Mouse (Mus musculus) lung, postnatal 0 days (tissue): ENCODE data around the gene Pros1. TPM values are rescaled to one million over a fixed set of nuclear protein-coding genes. Genes with fewer than 3 reads are reported as not detected.

ENCODE experiments used
- ATAC-seq: fragments of 200-750 bp; cut with Nextera tagmentation; 2 replicates; pipeline ENCODE4 v1.8.0; 2017; ENCODE audit warnings: moderate library complexity
- DNase-seq: peaks from one replicate; pipeline ENCODE4 v3.0.0-alpha.2; 2016; ENCODE audit warnings: low spot score
- H3K27ac ChIP-seq: fragments of 300-500 bp; sonication (generic); 2 replicates; pipeline ENCODE4 v1.5.1; 2014; ENCODE audit warnings: antibody characterized with exemption, mild to moderate bottlenecking, low read length, mixed read lengths
- H3K27me3 ChIP-seq: fragments of 300-500 bp; sonication (generic); replicated peaks from 2 replicates; pipeline ENCODE4 v1.6.1; 2014; ENCODE audit warnings: low read length, mixed read lengths; ENCODE audit not compliant: insufficient read depth
- H3K36me3 ChIP-seq: fragments of 300-500 bp; sonication (generic); 2 replicates; pipeline ENCODE4 v1.6.1; 2014; ENCODE audit warnings: low read length, mixed read lengths; ENCODE audit not compliant: insufficient read depth
- H3K4me1 ChIP-seq: fragments of 300-500 bp; sonication (generic); 2 replicates; pipeline ENCODE4 v1.6.1; 2014; ENCODE audit warnings: antibody characterized with exemption, low read depth, low read length, mixed read lengths; ENCODE audit not compliant: insufficient read depth
- H3K4me2 ChIP-seq: fragments of 300-500 bp; sonication (generic); replicated peaks from 2 replicates; pipeline ENCODE4 v1.6.1; 2014; ENCODE audit warnings: low read depth, mild to moderate bottlenecking, low read length, moderate library complexity, mixed read lengths
- H3K4me3 ChIP-seq: fragments of 300-500 bp; sonication (generic); 2 replicates; pipeline ENCODE4 v1.5.1; 2014; ENCODE audit warnings: low read depth, low read length
- H3K9ac ChIP-seq: fragments of 300-500 bp; sonication (generic); replicated peaks from 2 replicates; pipeline ENCODE4 v1.6.1; 2014; ENCODE audit warnings: low read depth, mild to moderate bottlenecking
- H3K9me3 ChIP-seq: fragments of 300-500 bp; sonication (generic); 2 replicates; pipeline ENCODE4 v1.6.1; 2016; ENCODE audit warnings: low read length, mixed read lengths
- CTCF ChIP-seq: IDR thresholded peaks from 2 replicates; pipeline ENCODE4 v1.5.1; 2016; ENCODE audit warnings: antibody characterized with exemption, mild to moderate bottlenecking
- EP300 ChIP-seq: IDR thresholded peaks from 2 replicates; pipeline ENCODE4 v1.6.1; 2016; ENCODE audit warnings: antibody characterized with exemption, mild to moderate bottlenecking, control low read depth
- WGBS: fragments of 180-500 bp; shearing (Covaris S2); extraction: QIAGEN DNeasy Blood & Tissue Kit; methylation state at CpG from one replicate; pipeline ENCODE4 v1.1.7; 2014; 5-methylcytosine and 5-hydroxymethylcytosine counted together
- polyA plus RNA-seq: library from polyadenylated mRNA; unstranded; fragments of >200 nt; fragmentation: Nextera tagmentation; extraction: Ambion mirVana; gene quantifications from 2 replicates; pipeline ENCODE4 v1.2.1, GENCODE M21; 2015

Gene Pros1
- polyA plus RNA-seq, 1 experiment from 2014 or later: 74.3 TPM

DNA sequence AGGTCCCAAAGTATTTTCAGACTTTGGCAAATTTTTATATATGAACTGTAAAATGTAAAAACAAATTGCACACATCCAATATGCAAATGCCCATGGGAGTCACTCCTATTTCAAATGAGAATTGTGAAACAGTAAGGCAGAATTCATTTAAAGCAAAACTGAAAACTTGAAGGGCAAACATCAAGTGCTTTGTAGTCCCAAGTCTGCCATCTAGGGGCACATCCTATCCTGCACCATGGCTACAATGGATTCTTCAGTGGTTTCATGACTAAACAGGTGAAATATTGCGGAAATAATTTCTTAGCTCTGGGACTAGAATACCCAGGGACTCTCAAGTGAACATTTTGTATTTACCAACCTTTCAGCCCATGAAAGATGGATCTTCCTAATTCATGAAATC, 3.9 kb downstream of the Pros1 start:
- Histone ChIP-seq H3K27me3 (no peaks in the 10 kb centered on the region), H3K27ac (no peak overlapping the region), H3K4me2 (no peak overlapping the region), H3K4me3 (no peak overlapping the region), H3K36me3 (no peaks in the 10 kb centered on the region), H3K9me3 (no peaks in the 10 kb centered on the region), H3K4me1 (peaks cover 7% of the 10 kb centered on the region; the same call in 1 of the 2 replicates), H3K9ac (no peak overlapping the region)
- no peak for ATAC-seq
- WGBS: 93% methylated on average over 1 of the region's 1 CpGs
- peak; percentile 65 for TF ChIP-seq CTCF
- TF ChIP-seq EP300: no peak
- DNase-seq: peak; percentile 46

DNA sequence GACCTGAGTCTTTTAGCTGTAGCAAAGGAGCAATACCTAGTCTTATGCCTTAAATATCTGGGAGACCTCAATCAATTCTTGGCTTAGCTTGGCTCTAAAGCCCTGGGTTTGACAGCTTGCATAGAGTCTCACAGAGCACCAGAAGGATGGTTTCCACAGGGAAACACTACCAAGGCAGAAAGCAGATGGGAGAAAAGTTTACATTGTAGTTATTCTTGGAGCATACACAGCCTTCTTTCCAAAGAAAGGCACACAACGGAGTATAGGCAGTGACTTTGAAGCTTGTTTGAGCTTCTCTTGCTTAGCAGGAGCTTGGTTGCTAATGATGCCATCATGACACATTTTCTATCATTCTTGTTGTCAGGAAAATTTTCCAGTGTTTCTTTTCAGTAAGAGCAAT, 6.0 kb downstream of the Pros1 start:
- peaks cover 7% of the 10 kb centered on the region; the same call in 1 of the 2 replicates for H3K4me1 ChIP-seq
- H3K9me3 ChIP-seq: no peaks in the 10 kb centered on the region
- no peak overlapping the region for H3K9ac ChIP-seq
- no peaks in the 10 kb centered on the region for H3K27me3 ChIP-seq
- DNase-seq: no peak
- H3K27ac ChIP-seq: no peak overlapping the region
- ATAC-seq: no peak
- no peak overlapping the region for H3K4me3 ChIP-seq
- TF ChIP-seq EP300 (no peak), CTCF (no peak)
- WGBS: 74% methylated on average over 1 of the region's 1 CpGs
- H3K36me3 ChIP-seq: no peaks in the 10 kb centered on the region
- no peak overlapping the region for H3K4me2 ChIP-seq

DNA sequence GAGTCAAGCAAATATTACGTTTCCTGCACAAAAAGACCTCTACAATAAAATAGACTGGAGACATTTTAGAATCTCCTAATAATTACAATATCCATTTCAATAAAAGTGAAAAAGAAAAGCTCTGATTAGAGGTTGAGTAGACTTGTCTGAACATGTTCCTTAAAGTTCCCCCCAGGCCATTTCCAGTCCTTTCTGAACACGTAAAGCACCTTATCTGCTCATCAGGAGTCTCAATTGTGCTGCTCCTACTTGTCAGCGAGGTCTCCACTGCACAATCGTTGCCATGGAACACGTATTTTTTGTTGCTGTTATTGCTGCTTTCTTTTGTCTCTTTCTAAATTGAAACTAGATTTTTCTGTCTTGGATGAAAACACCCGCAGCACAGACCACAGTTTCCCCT, 7.3 kb downstream of the Pros1 start:
- ATAC-seq: no peak
- no peaks in the 10 kb centered on the region for H3K36me3 ChIP-seq
- no peak overlapping the region for H3K27ac ChIP-seq
- TF ChIP-seq EP300 (no peak), CTCF (no peak)
- 74% methylated on average over 6 of the region's 6 CpGs for WGBS
- DNase-seq: no peak
- H3K4me1 ChIP-seq: no peaks in the 10 kb centered on the region
- H3K9me3 ChIP-seq: no peaks in the 10 kb centered on the region
- H3K27me3 ChIP-seq: no peaks in the 10 kb centered on the region
- H3K4me2 ChIP-seq: no peak overlapping the region
- H3K4me3 ChIP-seq: no peak overlapping the region
- no peak overlapping the region for H3K9ac ChIP-seq

DNA sequence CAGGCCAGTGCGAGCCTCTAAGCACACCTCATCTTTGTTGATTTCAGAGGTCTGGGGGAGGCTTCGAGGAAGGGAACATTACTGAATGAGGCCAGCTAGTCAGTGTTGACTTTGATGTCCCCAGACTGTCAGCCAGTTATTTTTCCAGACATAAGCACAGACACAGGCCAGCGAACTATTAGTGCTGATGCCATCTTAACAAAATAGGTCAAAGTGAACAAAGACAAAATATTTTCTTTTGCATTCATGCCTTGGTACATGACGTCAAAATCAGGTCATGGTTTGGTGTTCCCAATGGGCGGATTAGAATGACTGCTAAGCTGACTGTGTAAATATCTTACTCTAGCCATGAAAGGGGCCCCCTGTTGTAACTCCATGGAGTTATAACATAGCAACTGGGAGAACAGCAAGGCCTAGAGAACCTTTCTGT, 18.6 kb downstream of the Pros1 start:
- H3K4me3 ChIP-seq: no peak overlapping the region
- ATAC-seq (peak; percentile 62), DNase-seq (peak; percentile 6)
- TF ChIP-seq CTCF (no peak), EP300 (no peak)
- H3K9ac ChIP-seq: no peak overlapping the region
- no peaks in the 10 kb centered on the region for H3K36me3 ChIP-seq
- no peaks in the 10 kb centered on the region for H3K9me3 ChIP-seq
- no peak overlapping the region for H3K27ac ChIP-seq
- 67% methylated on average over 5 of the region's 5 CpGs for whole genome bisulfite sequencing
- H3K4me2 ChIP-seq: no peak overlapping the region
- no peaks in the 10 kb centered on the region for H3K27me3 ChIP-seq
- no peaks in the 10 kb centered on the region for H3K4me1 ChIP-seq

DNA sequence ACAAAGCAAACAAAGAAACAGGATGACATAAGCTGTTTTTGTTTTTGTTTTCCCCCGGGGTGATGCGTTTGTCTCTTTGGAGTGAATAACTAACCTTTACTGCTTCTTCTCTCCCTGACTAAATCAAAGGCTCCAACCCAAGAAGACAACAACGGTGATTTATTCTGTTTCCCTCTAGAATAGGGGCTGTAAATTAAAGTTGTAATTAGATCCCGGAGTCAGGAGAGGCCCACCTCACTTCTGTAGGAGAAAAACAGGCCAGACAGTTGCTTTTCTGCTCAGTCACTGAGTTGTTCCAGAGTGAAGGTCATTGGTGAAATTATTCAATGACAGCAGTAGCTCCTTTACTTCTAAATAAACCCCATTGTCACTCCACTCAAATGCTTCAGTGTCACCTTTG, 19.1 kb downstream of the Pros1 start:
- DNase-seq (no peak), ATAC-seq (no peak)
- Histone ChIP-seq H3K9ac (no peak overlapping the region), H3K4me2 (no peak overlapping the region), H3K4me1 (no peaks in the 10 kb centered on the region), H3K27me3 (no peaks in the 10 kb centered on the region), H3K4me3 (no peak overlapping the region), H3K36me3 (no peaks in the 10 kb centered on the region), H3K27ac (no peak overlapping the region), H3K9me3 (no peaks in the 10 kb centered on the region)
- 72% methylated on average over 4 of the region's 4 CpGs for WGBS
- TF ChIP-seq EP300 (no peak), CTCF (no peak)

DNA sequence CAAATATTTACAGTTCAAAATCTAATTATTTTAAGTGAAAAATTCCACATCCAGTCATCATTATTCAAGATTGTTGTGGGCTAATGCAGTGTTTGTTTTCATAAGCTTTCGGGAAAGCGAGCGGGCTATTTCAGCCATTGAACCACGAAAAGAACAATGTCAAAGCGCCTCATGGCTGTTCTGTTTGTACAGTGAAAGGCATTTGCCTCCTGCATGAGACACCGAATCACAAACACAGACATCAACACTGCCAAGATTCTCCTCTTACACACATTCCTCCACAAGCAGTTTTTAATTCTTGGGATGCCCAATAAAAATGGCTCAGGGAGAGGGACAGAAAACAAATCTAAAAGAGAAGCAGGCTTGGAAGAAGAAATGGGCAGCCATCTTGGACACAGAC, 20.0 kb downstream of the Pros1 start:
- no peaks in the 10 kb centered on the region for H3K27me3 ChIP-seq
- 73% methylated on average over 6 of the region's 6 CpGs for WGBS

DNA sequence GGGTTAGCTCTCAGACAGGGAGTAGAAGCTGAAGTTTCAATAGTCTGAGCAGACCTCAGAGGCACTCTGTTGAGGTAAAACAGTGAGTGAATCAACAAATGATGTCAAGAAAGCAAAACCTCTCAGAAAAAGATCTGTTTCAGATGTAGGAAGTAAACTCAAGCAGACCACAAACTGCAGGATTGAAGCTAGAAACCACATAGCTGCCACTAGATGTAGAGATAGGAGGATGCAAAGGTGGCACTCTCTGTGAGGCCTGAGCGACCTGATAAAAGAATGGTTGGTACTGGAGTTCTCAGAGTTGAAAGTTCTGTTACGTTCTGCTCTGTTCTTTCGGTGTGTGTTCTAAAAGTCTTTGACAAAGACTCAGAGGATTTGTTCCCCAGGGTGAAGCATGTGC, 41.7 kb downstream of the Pros1 start:
- peaks cover 4% of the 10 kb centered on the region; the same call in 1 of the 2 replicates for H3K36me3 ChIP-seq
- ATAC-seq: no peak
- H3K9me3 ChIP-seq: no peaks in the 10 kb centered on the region
- no peak overlapping the region for H3K4me2 ChIP-seq
- H3K27me3 ChIP-seq: no peaks in the 10 kb centered on the region
- no peak for DNase-seq
- WGBS: 83% methylated on average over 3 of the region's 3 CpGs
- no peak overlapping the region for H3K4me3 ChIP-seq
- no peak overlapping the region for H3K9ac ChIP-seq
- no peak overlapping the region for H3K27ac ChIP-seq
- H3K4me1 ChIP-seq: no peaks in the 10 kb centered on the region
- no peak for TF ChIP-seq CTCF
- no peak for TF ChIP-seq EP300

More for the DNA sequence above, 20.0 kb downstream of the Pros1 start:
- Histone ChIP-seq H3K4me2 (no peak overlapping the region), H3K27ac (no peak overlapping the region), H3K36me3 (no peaks in the 10 kb centered on the region), H3K9me3 (no peaks in the 10 kb centered on the region), H3K4me3 (no peak overlapping the region), H3K4me1 (no peaks in the 10 kb centered on the region), H3K9ac (no peak overlapping the region)
- DNase-seq (no peak), ATAC-seq (no peak)
- TF ChIP-seq CTCF (no peak), EP300 (no peak)
